Mouse (Mus musculus): ENCODE measurements around the gene Phf13.
"Not testable (repeated sequence)": the region's sequence is repeated elsewhere in the genome, so short reads cannot be mapped to it uniquely, and the experiment has no call there.

Gene Phf13

DNA sequence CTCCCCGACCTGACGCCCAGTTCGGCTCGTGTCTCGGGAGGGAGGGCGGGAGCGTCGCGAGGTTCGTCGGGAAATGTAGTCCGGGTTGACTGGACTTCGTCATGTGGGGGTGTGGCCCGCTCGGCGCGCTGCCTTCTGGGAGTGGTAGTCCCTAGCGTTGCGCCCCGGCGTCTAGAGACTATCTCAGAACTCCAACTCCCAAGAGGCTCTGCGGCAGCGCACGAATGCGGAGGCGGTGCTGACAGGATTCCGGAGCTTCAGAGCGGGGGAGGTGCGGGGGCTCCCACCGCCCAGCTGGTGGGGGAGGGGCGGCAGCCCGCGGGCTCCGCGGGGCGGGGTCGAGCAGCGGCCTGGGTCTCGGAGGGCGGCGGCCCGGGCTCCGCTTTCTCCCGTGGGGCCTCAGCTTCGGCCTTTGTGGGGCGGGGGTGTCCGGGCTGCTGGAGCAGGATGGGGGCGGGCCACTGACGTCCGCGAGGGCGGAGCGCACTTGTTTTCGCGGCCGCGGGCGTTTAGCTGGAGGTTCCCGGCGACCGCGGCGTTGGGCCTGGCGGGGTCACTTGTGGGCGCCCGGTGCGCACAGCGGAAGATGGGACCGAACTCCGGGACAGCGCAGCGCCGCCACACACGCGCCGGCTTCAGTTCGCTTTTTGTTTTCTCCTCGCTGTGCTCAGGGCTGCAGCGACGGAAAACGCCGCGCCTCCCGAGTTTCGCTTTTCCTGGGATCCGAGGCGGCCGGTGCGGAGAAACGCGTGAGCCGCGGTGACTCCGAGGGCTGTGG lies at the start of gene Phf13:
TSS of gene Phf13 (minus strand) at position 86 of the 778 bp plus-strand sequence.
- DNase-seq (ENCODE audit: low spot score): peak; percentile 96

DNA sequence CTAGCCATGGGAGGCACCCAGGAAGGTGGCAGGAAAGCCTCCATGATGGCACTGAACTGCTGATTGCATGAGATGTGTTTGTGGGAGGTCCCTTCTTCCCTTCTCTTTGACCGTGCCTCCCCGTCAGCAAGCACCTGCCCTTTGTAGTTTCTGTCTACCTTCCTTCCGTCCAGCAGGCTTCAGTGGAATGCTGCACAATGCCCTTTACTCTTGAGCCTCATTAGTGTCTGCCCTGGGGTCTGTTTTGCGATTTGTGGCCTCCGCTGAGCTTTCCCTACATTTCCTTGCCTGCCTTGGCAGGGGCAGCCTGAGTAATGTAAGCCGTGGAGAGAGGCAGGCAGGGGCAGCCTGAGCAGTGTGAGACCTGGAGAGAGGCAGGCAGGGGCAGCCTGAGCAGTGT lies 48.6 kb upstream of the Phf13 start:
- no peak for DNase-seq (ENCODE audit: low spot score)

DNA sequence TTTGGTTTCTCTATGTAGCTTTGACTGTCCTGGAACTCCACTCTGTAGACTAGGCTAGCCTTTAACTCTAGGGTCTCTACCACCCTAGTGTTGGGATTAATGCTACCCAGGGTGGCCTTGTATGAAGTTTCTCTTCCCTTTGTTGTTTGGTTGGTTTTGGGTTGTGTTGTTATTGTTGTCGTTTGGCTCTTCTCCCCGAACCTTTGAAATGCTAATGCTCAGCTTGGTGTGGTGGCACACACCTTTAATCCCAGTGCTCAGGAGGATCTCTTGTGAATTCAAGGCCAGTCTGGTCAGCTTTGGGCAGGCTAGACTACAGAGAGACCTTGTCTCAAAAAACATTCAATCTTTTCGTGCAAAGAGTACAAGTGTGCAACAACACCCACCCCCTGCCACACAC lies 47.1 kb upstream of the Phf13 start:
- DNase-seq (ENCODE audit: low spot score): no peak

DNA sequence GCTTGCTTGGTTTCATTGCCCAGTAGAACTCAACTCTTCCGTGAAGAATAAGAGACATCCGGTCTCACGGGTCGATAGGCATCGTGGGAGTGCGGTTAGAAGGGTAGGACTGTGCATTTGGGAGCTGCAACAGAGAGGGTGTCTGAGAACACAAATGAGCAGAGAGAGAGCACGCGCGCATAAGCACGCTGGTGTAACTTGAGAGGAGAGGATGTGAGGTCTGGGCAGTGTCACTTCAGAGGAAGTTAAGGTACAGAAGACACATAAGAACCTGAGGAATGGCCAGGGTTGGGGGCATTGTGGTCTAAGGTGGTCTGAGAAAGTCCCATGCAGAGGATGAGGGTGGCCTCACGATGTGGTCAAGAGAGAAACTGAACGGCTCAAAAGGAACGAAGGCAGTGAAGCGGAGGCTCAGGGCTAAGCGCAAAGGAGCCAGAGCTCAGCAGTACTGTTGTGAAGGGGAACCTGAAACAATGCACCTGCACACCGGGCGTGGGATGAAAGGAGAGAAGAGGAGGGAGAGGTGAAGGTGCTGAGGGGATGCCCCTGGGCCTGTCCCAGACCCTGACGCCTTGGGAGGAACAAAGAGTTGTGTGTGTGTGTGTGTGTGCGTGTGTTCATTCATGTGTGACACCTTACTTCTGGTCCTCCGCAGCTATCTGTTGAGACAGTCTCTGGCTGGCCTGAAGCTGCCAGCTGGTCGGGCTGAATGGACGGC lies 46.0 kb upstream of the Phf13 start:
- DNase-seq (ENCODE audit: low spot score): no peak

DNA sequence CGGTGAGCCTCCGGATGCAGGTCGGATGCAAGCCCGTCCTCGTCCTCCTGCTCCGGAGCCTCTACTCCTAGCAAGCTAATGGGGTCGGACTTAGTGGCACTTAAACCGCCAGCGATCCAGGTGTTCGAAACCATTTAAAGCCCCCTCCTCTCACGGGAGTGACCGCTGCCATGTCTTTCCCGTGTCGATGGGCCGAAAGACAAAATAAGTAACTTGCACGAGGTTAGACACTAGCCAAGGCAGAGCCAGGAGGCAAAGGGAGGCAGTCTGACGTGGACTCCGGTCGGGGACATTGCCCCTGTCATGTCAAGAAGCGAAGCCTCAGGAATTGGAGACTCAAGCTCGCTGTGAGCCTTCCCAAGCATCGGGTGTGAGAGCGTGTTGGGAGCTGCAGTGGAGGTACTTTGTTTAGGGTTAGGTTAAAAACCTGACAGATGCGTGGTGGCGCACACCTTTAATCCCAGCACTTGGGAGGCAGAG lies 43.8 kb upstream of the Phf13 start:
- no peak for DNase-seq (ENCODE audit: low spot score)

DNA sequence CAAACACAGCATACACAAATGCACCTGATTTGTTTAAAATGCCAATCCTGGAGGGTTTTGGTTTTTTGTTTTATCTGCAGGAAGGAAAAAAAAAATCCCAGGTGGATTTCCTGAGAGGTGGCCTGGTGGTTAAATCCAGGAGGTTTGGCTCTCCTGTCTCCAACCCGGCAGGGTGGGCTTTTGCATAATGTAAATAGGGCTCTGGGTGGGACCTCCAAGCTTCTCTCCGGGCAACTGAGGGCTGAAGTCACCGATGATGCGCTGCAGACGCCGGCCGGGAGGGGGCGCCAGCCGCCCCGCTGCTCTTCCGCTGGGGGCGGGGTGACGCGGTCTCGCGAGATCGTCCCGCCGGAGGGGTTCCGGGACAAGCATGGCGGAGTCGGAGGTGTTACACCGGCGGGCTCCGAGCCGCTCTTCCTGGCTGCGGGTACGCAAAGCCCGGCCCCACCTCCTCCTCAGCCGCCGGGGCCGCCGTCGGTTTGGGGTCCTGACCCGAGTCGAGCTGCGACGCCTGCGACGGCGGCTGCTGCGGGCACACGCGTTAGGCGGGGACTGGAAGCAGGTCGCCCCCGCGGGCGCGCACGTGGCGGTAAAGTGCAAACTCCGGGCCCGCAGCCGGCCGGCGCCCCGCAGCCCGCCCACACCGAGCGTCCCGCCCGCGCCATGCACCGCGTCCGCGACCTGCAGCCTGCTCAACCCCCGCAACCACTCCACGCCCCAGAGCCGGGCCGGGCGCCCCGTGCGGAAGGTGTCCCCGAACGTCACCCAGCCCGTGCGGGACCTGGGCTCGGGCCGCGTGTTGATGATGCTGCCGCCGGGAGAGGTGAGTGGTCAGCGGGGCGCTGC lies 43.1 kb upstream of the Phf13 start, which contains the start of gene Nol9:
TSS of gene Nol9 (plus strand) at position 337 of the 846 bp plus-strand sequence.
- DNase-seq (ENCODE audit: low spot score): peak; percentile 94

DNA sequence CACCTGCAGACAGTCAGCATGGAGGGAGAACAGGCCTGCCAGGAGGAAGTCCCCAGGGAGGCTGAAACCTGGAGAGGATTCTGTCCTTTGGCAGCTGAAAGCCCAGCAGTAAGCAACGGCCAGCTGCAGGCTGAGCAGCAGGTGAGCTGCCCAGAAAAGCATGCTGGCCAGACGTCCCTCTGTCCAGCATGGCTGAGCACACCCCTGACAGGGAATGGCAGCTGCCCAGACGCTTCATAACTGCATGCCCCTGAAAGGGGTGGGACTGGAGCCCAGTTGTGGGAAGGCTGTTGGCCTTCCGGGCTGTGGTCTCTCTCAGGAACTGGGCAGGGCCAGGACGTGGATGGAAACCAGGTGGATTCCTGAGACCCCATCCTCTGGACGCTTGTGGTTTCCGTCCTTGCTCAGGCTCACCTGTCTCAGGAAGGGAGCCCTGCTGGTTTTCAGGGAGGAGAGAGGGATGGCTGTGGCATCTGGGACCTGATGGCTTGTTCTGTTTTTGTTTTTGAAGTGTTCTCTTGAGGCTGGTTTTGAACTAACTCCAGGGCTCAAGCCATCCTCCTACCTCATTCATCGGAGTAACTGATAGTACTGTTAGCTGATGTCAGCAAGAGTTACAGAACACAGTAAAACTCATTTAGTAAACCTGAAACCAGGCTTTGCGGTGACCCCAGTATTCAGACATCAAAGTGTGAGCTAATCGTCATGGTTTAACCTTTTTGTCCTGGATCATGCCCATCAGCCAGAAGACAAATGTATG lies 42.3 kb upstream of the Phf13 start, which contains the start of gene Tas1r1:
TSS of gene Tas1r1 (minus strand) at position 344 of the 760 bp plus-strand sequence.
- DNase-seq (ENCODE audit: low spot score): no peak

DNA sequence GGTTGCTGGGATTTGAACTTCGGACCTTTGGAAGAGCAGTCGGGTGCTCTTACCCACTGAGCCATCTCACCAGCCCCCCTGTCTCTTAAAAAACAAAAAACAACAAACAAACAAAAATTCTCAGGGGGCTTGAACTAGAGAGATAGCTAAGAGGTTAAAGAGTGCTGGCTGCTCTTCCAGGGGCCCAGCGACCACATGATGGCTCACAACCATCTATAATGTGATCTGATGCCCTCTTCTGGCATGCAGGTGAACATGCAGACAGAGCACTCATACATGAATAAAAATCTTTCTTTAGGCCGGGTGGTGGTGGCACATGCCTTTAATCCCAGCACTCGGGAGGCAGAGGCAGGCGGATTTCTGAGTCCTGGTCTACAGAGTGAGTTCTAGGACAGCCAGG lies 40.4 kb upstream of the Phf13 start:
- not testable (repeated sequence) for DNase-seq (ENCODE audit: low spot score)

DNA sequence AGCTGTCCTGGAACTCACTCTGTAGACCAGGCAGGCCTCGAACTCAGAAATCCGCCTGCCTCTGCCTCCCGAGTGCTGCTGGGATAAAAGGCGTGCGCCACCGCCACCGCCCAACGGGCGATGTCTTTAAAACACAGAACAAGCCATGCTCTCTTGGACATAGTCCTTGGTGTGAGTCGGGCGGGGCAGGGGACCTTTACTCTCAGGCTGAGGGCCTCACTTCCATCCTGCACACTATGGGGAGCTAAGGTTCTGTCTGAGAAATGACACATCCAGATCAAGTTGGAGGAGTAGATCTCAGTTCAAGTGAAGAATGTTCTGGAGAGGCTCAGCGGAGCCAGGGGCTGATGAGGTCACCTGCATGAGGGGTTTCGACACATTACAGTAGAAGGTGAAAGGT lies 36.9 kb upstream of the Phf13 start:
- DNase-seq (ENCODE audit: low spot score): no peak

DNA sequence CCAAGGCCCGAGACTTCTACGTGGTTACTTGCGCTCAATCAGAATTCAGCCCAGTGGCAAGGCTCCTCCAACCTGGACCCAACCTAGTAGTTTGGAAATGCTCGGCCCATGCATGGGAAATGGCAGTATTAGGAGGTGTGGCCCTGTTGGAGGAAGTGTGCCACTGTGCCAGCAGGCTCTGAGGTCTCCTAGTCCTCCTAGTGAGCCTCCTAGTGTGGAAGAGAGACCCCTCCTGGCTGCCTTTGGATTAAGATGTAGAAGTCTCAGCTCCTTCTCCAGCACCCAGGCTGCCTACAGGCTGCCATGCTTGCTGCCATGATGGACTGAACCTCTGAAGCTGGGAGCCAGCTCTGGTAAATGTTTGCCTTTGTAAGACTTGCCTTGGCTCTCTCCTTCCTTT lies 33.9 kb upstream of the Phf13 start:
- no peak for DNase-seq (ENCODE audit: low spot score)

DNA sequence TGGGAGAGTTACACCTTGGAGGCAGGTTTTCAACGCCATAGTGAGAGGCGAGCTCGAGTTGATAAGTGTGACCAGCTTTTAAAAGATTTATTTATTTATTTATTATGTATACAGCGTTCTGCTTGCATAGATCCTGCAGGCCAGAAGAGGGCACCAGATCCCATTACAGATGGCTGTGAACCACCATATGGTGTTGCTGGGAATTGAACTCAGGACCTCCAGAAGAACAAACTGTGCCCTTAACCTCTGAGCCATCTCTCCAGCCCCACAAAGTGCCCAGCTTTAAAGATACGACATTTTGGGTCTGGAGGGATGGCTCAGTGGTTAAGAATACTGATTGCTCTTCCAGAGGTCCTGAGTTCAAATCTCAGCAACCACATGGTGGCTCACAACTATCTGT lies 33.0 kb upstream of the Phf13 start:
- DNase-seq (ENCODE audit: low spot score): no peak

DNA sequence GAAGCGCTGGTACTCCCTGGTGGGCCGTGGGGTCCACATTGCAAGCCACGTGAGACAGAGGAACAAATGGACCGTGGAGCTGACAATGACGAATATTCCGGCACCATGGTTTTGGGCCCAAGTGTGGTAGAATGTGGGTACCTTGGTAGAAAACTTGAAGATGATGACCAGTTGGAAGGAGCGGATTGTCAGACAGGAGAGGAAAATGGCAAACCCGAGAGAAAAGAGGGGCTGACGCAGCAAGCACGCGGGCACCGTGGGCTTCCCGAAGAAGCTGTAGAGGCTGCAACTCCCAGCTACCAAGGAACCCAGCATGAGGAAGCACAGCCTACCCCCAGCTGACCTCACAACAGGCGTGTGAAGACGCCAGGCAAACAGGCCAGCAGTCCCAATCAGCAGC lies 32.4 kb upstream of the Phf13 start:
- DNase-seq (ENCODE audit: low spot score): no peak

DNA sequence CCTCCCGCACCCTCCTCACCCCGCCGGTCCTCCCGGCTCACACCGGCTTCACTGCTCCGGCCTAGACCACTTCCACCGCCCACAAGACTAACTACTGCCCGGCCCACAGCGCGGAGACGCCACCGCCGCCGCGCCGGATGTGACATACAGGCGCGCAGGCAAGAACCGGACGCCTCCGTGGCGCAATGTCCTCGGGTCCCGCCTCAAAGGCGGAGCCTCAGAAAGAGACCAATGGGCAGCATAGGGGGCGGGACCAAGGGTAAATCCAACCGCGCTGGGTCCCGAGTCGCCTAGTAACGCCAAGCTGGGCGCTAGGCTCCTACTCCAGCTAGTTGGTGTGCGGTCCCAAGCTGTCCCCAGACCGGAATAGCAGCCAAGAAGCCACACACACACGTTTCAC lies 31.5 kb upstream of the Phf13 start, which contains the start of gene Zbtb48:
TSS of gene Zbtb48 (minus strand) at position 148 of the 400 bp plus-strand sequence.
- DNase-seq (ENCODE audit: low spot score): peak; percentile 89

DNA sequence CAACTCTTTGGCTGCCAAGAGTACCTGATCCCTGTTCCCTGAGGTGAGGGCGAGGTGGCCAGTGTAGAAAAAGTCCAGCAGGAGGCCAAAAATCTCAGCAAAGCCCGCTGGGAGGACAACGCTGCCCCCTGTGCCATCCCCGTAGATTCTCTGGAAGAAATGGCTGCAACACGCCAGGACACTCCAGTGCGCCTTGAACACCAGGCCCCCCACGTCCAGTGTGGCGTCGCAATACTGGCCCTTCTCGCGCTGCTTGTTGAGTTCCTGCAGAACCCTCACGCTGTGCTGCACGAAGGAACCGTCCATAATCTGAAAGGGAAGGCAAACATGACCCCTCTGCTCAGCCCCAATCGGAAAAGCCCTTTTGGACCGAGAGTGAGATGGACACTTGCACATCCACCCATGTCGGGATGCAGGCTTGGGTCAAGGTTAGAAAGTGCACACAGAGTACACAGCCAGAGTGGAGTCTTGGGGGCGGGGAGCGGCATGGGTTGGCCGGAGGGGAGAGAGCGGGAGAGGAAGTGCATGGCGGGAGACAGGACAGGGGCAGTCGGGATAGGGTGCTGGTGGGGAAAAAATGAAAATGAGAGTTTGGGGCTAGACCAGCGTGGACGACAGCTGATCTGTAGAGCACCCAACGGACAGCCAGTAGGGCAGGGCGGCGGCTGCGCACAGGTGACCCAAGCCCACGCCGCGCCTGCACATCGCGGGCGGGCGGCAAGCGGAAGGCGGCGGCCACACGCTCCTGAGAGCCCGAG lies 30.9 kb upstream of the Phf13 start:
- no peak for DNase-seq (ENCODE audit: low spot score)

DNA sequence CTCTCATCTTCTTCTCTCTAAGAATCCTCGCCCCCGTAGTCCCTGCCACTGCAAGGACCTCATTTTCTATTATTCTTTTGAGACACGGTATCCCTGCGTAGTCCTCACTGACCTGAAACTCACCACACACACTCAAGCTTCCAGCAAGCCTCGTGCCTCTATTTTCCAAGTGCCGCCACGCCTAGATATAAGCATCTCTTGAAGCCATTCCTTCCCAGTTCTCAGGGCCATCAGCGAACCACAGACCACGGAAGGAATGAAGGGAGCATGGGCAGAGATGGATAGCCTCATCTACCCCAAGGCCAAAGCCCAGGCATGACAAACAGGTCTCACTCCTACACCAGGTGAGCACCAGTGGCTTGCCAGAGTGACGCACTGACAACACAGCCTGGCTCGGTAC lies 28.5 kb upstream of the Phf13 start:
- no peak for DNase-seq (ENCODE audit: low spot score)

DNA sequence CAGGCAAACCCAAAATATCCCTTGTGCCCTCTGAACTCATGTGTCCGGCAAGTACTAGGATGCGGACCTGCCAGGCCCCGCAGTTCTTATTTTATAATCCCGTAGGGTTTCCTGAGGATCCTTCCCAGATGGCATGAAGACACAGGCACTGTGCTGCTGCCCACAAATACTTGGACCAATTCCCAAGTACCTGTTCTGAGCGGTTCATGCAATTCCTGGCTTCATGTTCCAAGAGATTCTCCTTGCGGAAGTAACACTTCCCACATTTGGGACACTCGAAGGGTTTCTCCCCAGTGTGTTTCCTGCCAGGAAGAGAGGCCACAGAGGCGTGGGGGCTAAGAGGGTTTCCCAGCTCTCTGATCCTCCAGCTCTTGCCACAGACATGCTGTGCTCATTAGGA lies 26.4 kb upstream of the Phf13 start:
- no peak for DNase-seq (ENCODE audit: low spot score)

DNA sequence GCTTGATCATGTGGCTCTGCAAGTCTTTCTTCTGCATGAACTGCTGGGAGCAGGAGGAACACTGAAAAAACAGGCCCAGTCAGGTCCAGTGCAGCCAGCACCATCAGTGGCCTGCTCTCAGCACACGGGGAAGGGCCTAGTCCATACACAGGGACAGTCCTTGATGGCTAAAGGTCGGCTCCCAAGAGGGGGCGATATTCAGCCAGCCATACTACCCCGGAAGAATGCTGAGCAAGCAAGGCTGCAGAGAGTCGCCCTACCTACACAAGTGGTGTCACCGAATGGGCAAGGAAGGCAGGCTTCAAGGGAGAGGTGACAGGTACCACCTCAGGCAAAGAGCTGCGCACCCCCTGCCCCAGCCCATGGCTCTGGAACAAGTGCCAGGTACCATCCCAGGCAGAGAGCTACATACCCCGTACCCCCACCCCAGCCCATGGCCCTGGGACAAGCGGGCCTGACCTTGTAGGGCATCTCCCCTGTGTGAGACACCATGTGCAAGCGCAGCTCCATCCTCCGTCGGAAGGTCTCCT lies 25.6 kb upstream of the Phf13 start:
- DNase-seq (ENCODE audit: low spot score): no peak

DNA sequence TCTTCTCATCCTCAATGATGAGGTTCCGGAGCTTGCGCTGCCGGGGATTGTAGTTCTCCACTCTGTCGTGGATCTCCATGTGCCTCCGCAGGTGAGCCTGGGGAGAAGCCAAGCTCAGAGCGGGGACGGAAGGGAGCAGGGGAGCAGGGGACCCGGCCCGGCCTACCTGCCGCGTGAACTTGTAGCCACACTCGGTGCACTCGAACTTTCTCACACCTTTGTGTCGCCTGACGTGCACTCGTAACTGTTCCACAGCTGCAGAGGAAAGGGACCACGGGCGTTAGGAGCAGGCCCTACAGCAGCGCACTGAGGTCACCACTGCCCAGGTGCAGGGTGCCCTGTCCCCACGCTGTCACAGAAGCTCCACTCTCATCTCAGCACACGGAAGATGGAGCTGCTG lies 24.0 kb upstream of the Phf13 start:
- DNase-seq (ENCODE audit: low spot score): no peak

DNA sequence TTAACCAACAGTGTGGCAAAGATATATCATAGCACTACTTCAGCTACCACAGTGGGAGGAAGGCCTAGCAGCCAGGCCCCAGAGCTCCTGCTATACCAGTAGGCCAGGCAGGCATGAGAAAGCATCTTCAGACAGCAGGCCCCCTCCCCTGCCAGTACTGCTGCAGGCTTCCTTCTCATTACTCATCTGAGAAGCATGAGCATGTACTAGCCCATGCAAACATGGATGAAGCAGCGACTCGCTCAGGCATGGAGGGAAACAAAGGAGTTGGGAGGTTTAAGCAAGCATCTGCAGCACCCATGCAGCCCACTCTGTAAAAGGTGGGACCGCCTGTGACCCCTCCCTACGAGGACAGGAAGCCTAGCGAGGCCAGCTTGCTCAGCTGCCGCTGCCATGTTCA lies 23.0 kb upstream of the Phf13 start:
- DNase-seq (ENCODE audit: low spot score): no peak

DNA sequence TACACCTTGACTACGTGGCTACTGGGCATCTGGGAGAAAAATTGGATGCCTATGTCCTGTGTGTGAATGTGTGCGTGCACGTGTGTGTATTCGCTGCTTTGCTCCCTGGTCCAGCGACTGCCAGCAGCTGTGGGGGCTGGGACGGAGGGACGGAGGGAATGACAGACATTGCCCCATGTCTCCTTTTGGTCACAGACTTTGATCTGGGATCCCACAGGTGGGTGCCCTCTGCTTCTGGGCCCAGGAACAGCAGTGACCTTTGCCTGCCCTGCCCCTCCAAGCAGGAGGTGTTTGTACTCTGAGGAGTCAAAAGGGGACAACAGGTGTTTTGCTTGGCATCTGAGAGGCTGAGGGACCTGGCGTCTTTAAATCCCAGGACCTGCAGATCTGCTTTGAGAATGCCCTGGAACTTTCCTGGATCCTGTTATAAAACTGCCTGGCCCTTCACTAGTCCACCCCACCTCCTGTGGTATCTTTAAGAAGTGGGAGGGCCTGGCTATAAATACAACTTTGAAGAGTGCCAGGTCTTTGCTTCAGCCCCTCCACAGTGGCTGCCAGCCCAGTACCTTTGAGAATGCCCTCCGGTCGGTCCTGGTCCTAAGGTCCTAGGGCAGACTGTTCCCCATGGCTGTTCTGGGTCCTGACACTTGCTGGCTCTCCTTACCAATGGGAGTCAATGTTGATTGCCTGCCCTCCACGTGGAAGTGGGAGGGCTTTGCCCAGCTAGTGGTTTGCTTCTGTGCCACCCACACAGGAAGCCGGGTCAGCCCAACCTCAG lies 17.2 kb upstream of the Phf13 start:
- no peak for DNase-seq (ENCODE audit: low spot score)
